Mouse (Mus musculus): ENCODE measurements around the gene Ncf2.
"Not testable (repeated sequence)": the region's sequence is repeated elsewhere in the genome, so short reads cannot be mapped to it uniquely, and the experiment has no call there.

Ncf2 gene

GRCm38 (mm10) chr1:152799897-152800296, at the start of gene Ncf2:
Gene Ncf2 (plus strand): TSS chr1:152800194.
- no peak for DNase-seq (ENCODE audit: low read depth, low spot score)

- no peak for DNase-seq (ENCODE audit: low read depth, low spot score)
Measured at GRCm38 (mm10) chr1:152750312-152750965, 49.6 kb upstream of the Ncf2 start, which contains the start of gene Apobec4. Gene Apobec4 (plus strand): TSS chr1:152750551.

- no peak for DNase-seq (ENCODE audit: low read depth, low spot score)
Measured at GRCm38 (mm10) chr1:152761791-152762190, 38.2 kb upstream of the Ncf2 start.

- peak; percentile 98 for DNase-seq (ENCODE audit: low read depth, low spot score)
Measured at GRCm38 (mm10) chr1:152766032-152766772, 33.8 kb upstream of the Ncf2 start, which contains the start of the genes Rgl1 and Arpc5. Gene Rgl1 (minus strand): TSS chr1:152766351. Gene Arpc5 (plus strand): TSS chr1:152766542.

GRCm38 (mm10) chr1:152766804-152767748, 32.9 kb upstream of the Ncf2 start:
- peak; percentile 57 for DNase-seq (ENCODE audit: low read depth, low spot score)

- DNase-seq (ENCODE audit: low read depth, low spot score) = peak; percentile 89
Measured at GRCm38 (mm10) chr1:152767749-152768488, 32.1 kb upstream of the Ncf2 start.

- DNase-seq (ENCODE audit: low read depth, low spot score) = no peak
Measured at GRCm38 (mm10) chr1:152771016-152771415, 29.0 kb upstream of the Ncf2 start.

- DNase-seq (ENCODE audit: low read depth, low spot score) = not testable (repeated sequence)
Measured at GRCm38 (mm10) chr1:152774601-152775000, 25.4 kb upstream of the Ncf2 start.

- peak; percentile 51 for DNase-seq (ENCODE audit: low read depth, low spot score)
Measured at GRCm38 (mm10) chr1:152779071-152779737, 20.8 kb upstream of the Ncf2 start.

GRCm38 (mm10) chr1:152784620-152785019, 15.4 kb upstream of the Ncf2 start:
- no peak for DNase-seq (ENCODE audit: low read depth, low spot score)

GRCm38 (mm10) chr1:152785446-152785845, 14.5 kb upstream of the Ncf2 start:
- not testable (repeated sequence) for DNase-seq (ENCODE audit: low read depth, low spot score)

- DNase-seq (ENCODE audit: low read depth, low spot score) = no peak
Measured at GRCm38 (mm10) chr1:152786953-152787352, 13.0 kb upstream of the Ncf2 start.

- no peak for DNase-seq (ENCODE audit: low read depth, low spot score)
Measured at GRCm38 (mm10) chr1:152788121-152788660, 11.8 kb upstream of the Ncf2 start.

GRCm38 (mm10) chr1:152790254-152790653, 9.7 kb upstream of the Ncf2 start:
- peak; percentile 26 for DNase-seq (ENCODE audit: low read depth, low spot score)

GRCm38 (mm10) chr1:152790821-152791220, 9.2 kb upstream of the Ncf2 start:
- no peak for DNase-seq (ENCODE audit: low read depth, low spot score)

- no peak for DNase-seq (ENCODE audit: low read depth, low spot score)
Measured at GRCm38 (mm10) chr1:152791269-152791668, 8.7 kb upstream of the Ncf2 start.

GRCm38 (mm10) chr1:152792736-152793494, 7.1 kb upstream of the Ncf2 start:
- no peak for DNase-seq (ENCODE audit: low read depth, low spot score)

GRCm38 (mm10) chr1:152793495-152794130, 6.4 kb upstream of the Ncf2 start:
- no peak for DNase-seq (ENCODE audit: low read depth, low spot score)

- no peak for DNase-seq (ENCODE audit: low read depth, low spot score)
Measured at GRCm38 (mm10) chr1:152795688-152796255, 4.2 kb upstream of the Ncf2 start.

Measured in CD4-positive helper T cell, adult 2 months (primary cell).